Mouse (Mus musculus) limb, embryonic 10.5 days (tissue): ENCODE data around the gene Akt3. TPM values are rescaled to one million over a fixed set of nuclear protein-coding genes. Genes with fewer than 3 reads are reported as not detected.

Source experiments
- DNase-seq: peaks from one replicate; pipeline ENCODE4 v3.0.0-alpha.2; 2017; ENCODE audit warnings: low spot score
- H3K27ac ChIP-seq: fragments of 300-500 bp; sonication (generic); 2 replicates; pipeline ENCODE4 v1.5.1; 2016; ENCODE audit warnings: mild to moderate bottlenecking
- H3K27me3 ChIP-seq: fragments of 300-500 bp; sonication (generic); 2 replicates; pipeline ENCODE4 v1.6.1; 2016; ENCODE audit warnings: low read depth, mild to moderate bottlenecking; ENCODE audit not compliant: poor library complexity, severe bottlenecking
- H3K36me3 ChIP-seq: fragments of 300-500 bp; sonication (generic); 2 replicates; pipeline ENCODE4 v1.6.1; 2016; ENCODE audit warnings: mild to moderate bottlenecking, moderate library complexity
- H3K4me1 ChIP-seq: fragments of 300-500 bp; sonication (generic); 2 replicates; pipeline ENCODE4 v1.6.1; 2016
- H3K4me3 ChIP-seq: fragments of 300-500 bp; sonication (generic); 2 replicates; pipeline ENCODE4 v1.5.1; 2016; ENCODE audit warnings: mild to moderate bottlenecking, moderate library complexity
- H3K9me3 ChIP-seq: fragments of 300-500 bp; sonication (generic); replicated peaks from 2 replicates; pipeline ENCODE4 v1.6.1; 2016; ENCODE audit warnings: mild to moderate bottlenecking
- WGBS: fragments of 180-500 bp; shearing (Covaris S2); methylation state at CpG from one replicate; pipeline ENCODE4 v1.1.7; 2016; 5-methylcytosine and 5-hydroxymethylcytosine counted together
- polyA plus RNA-seq: library from polyadenylated mRNA; unstranded; fragments of >200 nt; fragmentation: Nextera tagmentation; extraction: Ambion mirVana; gene quantifications from 2 replicates; pipeline ENCODE4 v1.2.1, GENCODE M21; 2016

Gene Akt3
- polyA plus RNA-seq, 1 experiment from 2014 or later: 7.1 TPM

DNA sequence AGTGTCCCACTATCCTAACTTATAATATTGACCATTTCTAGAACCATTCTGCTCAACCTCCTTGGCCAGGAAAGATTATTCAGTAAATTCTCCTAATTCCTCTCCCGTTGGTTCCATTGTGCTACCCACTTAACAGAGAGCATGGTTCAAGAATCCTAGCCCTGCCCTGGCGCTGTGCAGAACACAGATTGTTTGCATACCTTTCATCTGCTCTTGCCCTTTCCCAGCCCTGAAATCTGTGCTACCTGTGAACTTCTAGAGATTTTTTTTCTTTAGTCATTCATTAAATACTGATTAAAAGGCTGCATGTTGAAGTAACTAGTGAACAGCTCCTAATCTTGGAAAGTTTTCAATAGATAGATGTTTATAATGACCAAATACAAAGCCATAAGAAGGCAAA, 19.6 kb downstream of the Akt3 start:
- DNase-seq: no peak
- no peak overlapping the region for H3K27ac ChIP-seq
- WGBS: 82% methylated on average over 2 of the region's 2 CpGs
- H3K36me3 ChIP-seq: peaks cover 4% of the 10 kb centered on the region; the same call in 1 of the 2 replicates
- no peaks in the 10 kb centered on the region for H3K9me3 ChIP-seq
- no peak overlapping the region for H3K4me3 ChIP-seq
- no peaks in the 10 kb centered on the region for H3K4me1 ChIP-seq
- H3K27me3 ChIP-seq: no peaks in the 10 kb centered on the region

DNA sequence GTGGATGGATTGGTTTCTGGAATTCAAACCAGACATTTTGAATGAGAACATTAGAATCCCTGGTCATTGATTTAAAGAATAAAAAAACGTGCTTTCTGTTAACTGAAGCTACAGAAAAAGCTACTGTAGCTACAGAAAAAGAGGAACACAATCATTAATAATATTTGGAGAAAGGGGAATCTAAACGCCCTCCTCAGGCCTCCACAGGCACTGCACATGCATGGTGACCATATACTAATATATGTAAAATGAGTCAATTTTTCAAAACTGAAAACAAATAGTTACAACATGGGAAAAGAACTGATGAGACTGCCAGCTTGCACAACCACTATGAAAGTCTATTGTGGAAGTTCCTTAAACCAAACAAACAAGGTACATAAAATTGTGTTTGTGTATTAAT, 21.3 kb downstream of the Akt3 start:
- DNase-seq: no peak

DNA sequence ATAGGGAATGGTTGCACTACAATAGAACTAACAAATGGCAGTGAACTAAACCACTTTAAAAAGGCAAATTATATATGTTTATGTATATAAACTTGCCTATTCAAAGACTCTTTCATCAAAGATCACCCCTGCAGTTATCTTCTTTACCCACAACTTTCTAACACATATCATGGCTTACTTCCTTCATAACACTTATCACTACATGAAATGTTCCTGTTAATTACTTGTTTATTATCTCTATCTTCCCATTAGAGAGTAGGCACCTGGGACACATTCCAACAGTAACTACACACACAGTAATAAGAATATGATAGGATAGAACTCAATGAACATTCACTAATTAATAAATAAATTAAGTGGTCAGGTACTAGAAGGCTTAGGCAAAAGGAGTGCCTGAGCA, 21.8 kb downstream of the Akt3 start:
- DNase-seq: no peak
- Histone ChIP-seq H3K27ac (no peak overlapping the region), H3K27me3 (no peaks in the 10 kb centered on the region)

More for the DNA sequence above, 21.3 kb downstream of the Akt3 start:
- Histone ChIP-seq H3K27me3 (no peaks in the 10 kb centered on the region), H3K36me3 (peaks cover 4% of the 10 kb centered on the region; the same call in 1 of the 2 replicates), H3K9me3 (no peaks in the 10 kb centered on the region), H3K27ac (no peak overlapping the region), H3K4me1 (no peaks in the 10 kb centered on the region), H3K4me3 (no peak overlapping the region)
- 80% methylated on average over 2 of the region's 2 CpGs for WGBS

DNA sequence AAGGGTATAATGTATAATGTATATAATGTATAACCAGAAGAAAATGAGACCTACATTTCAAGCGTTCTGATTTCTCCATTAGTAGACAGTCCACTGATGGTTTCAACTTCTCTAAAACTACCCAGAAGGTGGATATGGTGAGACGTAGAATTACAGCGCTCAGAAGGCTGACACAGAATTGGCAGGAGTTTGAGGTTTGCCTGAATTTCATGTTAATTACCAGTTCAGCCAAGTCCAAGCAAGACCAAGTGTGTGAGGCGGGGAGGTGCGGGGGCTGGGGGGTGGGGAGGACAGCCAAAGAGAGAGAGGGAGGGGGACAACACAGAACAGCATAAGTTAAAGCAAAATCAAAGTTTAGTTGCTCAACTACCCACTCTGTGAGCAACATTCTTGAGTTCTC, 23.5 kb downstream of the Akt3 start:
- Histone ChIP-seq H3K4me1 (no peaks in the 10 kb centered on the region), H3K36me3 (peaks cover 6% of the 10 kb centered on the region; the same call in 1 of the 2 replicates), H3K9me3 (no peaks in the 10 kb centered on the region), H3K27ac (no peak overlapping the region), H3K4me3 (no peak overlapping the region), H3K27me3 (no peaks in the 10 kb centered on the region)
- DNase-seq: no peak
- WGBS: 94% methylated on average over 5 of the region's 5 CpGs

More for the DNA sequence above, 21.8 kb downstream of the Akt3 start:
- Histone ChIP-seq H3K36me3 (peaks cover 4% of the 10 kb centered on the region; the same call in 1 of the 2 replicates), H3K4me1 (no peaks in the 10 kb centered on the region), H3K9me3 (no peaks in the 10 kb centered on the region), H3K4me3 (no peak overlapping the region)

DNA sequence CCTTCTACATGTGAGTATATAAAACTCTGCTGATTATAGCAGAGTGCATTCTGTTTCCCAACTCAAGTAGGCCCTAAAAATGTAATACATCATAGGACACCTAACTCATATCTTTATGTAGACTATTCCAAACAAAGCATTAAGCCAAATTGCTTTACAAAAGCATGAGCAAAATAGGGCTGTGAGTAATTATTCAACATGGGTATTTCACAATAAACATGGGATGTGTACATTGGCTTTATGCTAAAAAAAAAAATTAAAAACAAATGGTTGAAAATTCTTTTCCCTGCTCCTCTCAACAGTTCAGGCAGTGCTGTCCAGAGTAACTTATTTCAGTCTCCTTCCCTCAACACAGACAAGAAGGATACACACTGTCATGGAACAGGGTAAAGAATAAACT, 26.9 kb downstream of the Akt3 start:
- no peak for DNase-seq
- no peaks in the 10 kb centered on the region for H3K9me3 ChIP-seq
- no peaks in the 10 kb centered on the region for H3K27me3 ChIP-seq
- no peak overlapping the region for H3K4me3 ChIP-seq
- H3K27ac ChIP-seq: no peak overlapping the region
- no peaks in the 10 kb centered on the region for H3K4me1 ChIP-seq
- H3K36me3 ChIP-seq: peaks cover 6% of the 10 kb centered on the region; the same call in 1 of the 2 replicates

DNA sequence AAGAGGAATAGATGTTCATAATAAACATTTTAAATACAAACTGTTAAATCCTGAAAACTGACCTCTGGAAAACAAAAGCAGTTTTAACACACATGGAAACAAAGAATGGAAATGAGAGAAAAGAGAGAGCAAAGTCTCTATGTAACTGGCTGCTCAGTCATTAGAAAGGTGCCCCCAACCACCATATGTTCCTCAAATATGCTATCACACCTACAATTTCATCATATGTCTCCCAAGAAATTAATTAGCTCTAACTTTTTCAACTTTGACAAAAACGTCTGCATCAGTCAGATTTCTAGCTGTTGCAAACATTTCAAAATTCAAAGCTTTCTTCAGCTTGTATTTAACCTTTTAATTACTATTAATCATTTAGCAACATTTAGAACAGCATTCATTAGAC, 59.0 kb downstream of the Akt3 start:
- DNase-seq: no peak
- H3K36me3 ChIP-seq: no peaks in the 10 kb centered on the region
- H3K27me3 ChIP-seq: no peaks in the 10 kb centered on the region
- WGBS: 72% methylated on average over 1 of the region's 1 CpGs
- peaks cover 7% of the 10 kb centered on the region; the same call in 1 of the 2 replicates for H3K4me1 ChIP-seq
- no peaks in the 10 kb centered on the region for H3K9me3 ChIP-seq
- H3K27ac ChIP-seq: no peak overlapping the region
- no peak overlapping the region for H3K4me3 ChIP-seq

DNA sequence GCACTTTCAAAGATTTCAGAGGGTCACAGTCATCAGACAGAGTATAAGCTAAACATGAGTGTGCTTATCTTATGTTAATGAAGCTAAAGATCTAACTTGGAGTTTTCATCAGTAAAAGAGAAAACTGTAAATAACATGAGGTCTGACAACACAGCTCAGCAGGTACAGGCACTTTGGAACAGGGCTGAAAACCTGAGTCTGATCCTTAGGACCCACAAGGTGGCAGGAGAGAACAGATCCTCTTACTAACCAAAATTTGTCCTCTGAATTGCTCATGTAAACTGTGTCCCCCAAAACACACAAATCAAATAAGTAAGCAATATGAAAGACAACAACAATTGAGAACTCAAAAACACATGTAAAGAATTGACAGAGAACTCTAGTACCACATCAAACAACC, 62.8 kb downstream of the Akt3 start:
- H3K4me1 ChIP-seq: no peaks in the 10 kb centered on the region
- no peak for DNase-seq
- no peak overlapping the region for H3K27ac ChIP-seq
- H3K27me3 ChIP-seq: no peaks in the 10 kb centered on the region
- no peak overlapping the region for H3K4me3 ChIP-seq
- no peaks in the 10 kb centered on the region for H3K36me3 ChIP-seq
- H3K9me3 ChIP-seq: no peaks in the 10 kb centered on the region

DNA sequence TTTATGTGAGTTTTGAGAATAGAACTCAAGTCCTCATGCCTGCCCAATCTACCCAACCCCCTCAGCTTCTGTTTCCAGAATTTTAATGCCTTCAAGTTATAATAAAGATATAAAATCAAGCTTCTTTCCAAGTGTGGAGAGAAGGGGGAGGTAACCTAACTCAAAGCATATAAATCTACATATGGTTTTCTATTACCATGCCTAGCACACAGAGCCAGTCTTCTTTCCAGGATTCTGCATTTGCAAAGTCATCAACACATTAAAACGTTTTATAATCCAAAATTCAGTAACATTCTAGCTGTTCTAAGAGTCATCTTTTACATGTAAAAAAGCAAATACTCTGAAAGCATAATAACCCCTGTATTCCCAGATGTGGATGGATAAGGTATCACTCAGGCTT, 63.7 kb downstream of the Akt3 start:
- Histone ChIP-seq H3K27me3 (no peaks in the 10 kb centered on the region), H3K36me3 (no peaks in the 10 kb centered on the region), H3K9me3 (no peaks in the 10 kb centered on the region), H3K4me1 (no peaks in the 10 kb centered on the region), H3K4me3 (no peak overlapping the region), H3K27ac (no peak overlapping the region)
- WGBS: 69% methylated on average over 1 of the region's 1 CpGs
- no peak for DNase-seq

DNA sequence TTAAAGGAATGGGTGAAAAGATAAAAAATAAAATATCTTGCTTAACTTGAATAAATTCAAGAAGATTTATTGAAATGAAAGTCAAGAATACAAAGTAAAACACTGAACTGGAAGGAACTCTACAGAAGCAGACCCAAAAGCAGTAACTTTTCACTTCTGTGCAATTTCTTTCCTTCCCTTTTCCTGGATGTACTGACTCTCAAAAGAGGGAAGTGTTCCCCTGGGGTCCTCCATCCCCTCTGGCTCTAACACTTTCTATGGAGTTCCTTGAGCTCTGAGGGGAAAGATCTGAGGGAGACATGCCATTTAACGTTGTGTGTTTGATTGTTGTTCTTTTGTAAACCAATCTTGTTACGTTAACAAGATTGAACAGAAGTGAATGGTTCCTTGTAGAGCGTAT, 66.4 kb downstream of the Akt3 start:
- H3K9me3 ChIP-seq: no peaks in the 10 kb centered on the region
- H3K27me3 ChIP-seq: no peaks in the 10 kb centered on the region
- H3K4me3 ChIP-seq: no peak overlapping the region
- no peak overlapping the region for H3K27ac ChIP-seq
- H3K4me1 ChIP-seq: no peaks in the 10 kb centered on the region
- 76% methylated on average over 3 of the region's 3 CpGs for WGBS
- DNase-seq: no peak
- H3K36me3 ChIP-seq: no peaks in the 10 kb centered on the region

DNA sequence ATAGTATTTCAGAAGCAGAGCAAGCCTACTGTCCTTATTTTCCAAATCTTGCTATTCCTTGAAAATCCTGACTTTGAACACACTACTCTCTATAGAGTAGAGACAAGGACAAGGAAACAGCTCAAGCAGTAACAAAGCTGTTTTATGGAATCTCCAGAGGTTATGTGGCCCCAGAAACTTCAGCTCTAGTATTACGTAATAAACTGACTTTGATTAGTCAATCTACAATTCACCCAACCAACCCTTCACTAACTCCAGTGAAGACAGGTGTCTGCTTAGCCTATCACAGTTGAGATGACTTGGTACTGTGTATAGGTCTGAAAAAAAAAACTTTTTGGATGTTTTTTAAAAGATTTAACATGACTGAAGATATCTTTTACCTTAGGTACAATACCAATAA, 67.6 kb downstream of the Akt3 start:
- Histone ChIP-seq H3K4me1 (no peaks in the 10 kb centered on the region), H3K27me3 (no peaks in the 10 kb centered on the region), H3K27ac (no peak overlapping the region), H3K9me3 (no peaks in the 10 kb centered on the region), H3K4me3 (no peak overlapping the region), H3K36me3 (no peaks in the 10 kb centered on the region)
- WGBS: 100% methylated on average over 1 of the region's 1 CpGs
- DNase-seq: no peak

DNA sequence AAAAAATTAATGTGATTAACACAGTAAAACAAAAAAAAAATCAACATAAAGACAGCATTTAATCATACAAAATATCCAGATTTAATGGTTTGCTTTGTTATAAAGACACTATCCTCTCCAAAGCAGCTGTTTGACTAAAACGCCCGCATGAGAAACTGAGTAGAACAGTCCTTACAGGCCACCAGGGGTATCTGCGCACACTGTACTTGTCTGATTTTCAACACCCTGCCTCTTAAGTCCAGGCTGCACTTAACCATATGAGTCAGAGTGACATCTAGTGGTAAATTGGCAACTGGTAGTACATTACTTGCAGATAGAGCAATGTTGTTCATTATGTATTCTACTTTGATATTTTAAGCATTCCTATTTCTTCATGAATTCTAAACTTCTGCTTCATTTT, 69.3 kb downstream of the Akt3 start:
- H3K9me3 ChIP-seq: no peaks in the 10 kb centered on the region
- no peaks in the 10 kb centered on the region for H3K4me1 ChIP-seq
- H3K27me3 ChIP-seq: no peaks in the 10 kb centered on the region
- H3K4me3 ChIP-seq: no peak overlapping the region
- no peaks in the 10 kb centered on the region for H3K36me3 ChIP-seq
- no peak for DNase-seq
- 55% methylated on average over 3 of the region's 3 CpGs for WGBS
- no peak overlapping the region for H3K27ac ChIP-seq

DNA sequence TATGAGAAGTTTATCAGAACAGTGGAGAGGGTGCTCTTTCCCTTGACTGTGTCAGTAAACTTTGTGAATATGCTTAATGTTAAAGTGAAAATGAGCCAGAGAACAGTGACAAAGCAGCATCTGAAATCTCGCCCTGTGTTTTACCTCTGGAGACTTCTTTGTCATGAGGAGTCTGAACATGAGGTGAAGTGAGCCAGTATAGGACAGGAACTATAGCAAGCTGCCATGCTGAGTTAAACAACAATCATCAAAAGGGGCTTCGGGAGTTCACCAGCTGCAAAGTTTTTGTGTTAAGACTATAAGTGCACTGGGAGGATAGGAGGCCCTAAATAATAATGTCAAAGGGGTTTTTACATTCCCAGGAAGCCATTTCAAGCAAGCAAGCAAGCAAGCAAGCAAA, 71.3 kb downstream of the Akt3 start:
- H3K27ac ChIP-seq: no peak overlapping the region
- WGBS: 75% methylated on average over 2 of the region's 2 CpGs
- H3K9me3 ChIP-seq: no peaks in the 10 kb centered on the region
- DNase-seq: no peak
- H3K4me3 ChIP-seq: no peak overlapping the region
- no peaks in the 10 kb centered on the region for H3K27me3 ChIP-seq
- no peaks in the 10 kb centered on the region for H3K36me3 ChIP-seq
- no peaks in the 10 kb centered on the region for H3K4me1 ChIP-seq

DNA sequence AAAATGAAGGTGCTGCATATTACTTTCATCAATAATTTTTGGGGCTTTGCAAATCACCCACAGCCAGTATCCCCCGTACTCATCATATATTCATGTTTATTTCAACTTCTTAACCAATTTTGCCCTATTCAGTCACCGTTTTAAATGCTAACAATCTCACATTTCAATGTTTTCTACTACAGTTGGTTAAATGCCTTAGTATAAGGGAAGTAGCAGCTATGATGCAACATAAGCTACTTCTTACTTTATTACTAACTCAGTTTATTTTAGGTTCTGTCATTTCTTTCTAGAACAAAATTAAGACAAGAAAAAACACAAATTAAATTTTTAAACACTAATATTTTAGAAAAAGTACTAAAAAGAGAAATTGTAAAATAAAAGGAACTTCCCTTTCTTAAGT, 78.4 kb downstream of the Akt3 start:
- Histone ChIP-seq H3K4me1 (no peaks in the 10 kb centered on the region), H3K27me3 (no peaks in the 10 kb centered on the region), H3K4me3 (no peak overlapping the region), H3K9me3 (no peaks in the 10 kb centered on the region), H3K27ac (no peak overlapping the region), H3K36me3 (no peaks in the 10 kb centered on the region)
- no peak for DNase-seq
- WGBS: 96% methylated on average over 2 of the region's 2 CpGs

DNA sequence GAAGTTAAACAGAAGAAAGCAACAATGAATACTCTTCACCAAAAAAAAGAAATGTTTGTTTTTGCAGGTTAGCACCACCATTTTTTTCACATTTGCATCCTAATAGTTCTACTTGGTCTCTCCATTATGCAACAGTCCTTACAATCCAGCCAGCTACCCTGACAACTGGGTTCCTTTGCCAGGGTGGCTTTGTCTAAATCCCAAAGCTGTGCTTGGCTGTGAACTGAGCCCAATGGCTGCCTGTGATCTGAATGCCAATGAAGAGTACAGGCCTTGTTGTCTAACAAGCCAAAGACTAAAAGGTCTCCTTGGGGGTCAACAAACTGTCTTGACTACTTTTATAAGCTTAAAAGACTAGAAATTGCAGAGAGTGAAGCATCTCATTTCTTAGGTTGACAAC, 82.6 kb downstream of the Akt3 start:
- H3K36me3 ChIP-seq: no peaks in the 10 kb centered on the region
- no peaks in the 10 kb centered on the region for H3K27me3 ChIP-seq
- H3K27ac ChIP-seq: no peak overlapping the region
- DNase-seq: no peak
- H3K9me3 ChIP-seq: no peaks in the 10 kb centered on the region
- no peaks in the 10 kb centered on the region for H3K4me1 ChIP-seq
- H3K4me3 ChIP-seq: no peak overlapping the region
